Mouse (Mus musculus): ENCODE data around the gene Mpzl1.
"Not testable (repeated sequence)": the region's sequence is repeated elsewhere in the genome, so short reads cannot be mapped to it uniquely, and the experiment has no call there.

Gene Mpzl1

DNA sequence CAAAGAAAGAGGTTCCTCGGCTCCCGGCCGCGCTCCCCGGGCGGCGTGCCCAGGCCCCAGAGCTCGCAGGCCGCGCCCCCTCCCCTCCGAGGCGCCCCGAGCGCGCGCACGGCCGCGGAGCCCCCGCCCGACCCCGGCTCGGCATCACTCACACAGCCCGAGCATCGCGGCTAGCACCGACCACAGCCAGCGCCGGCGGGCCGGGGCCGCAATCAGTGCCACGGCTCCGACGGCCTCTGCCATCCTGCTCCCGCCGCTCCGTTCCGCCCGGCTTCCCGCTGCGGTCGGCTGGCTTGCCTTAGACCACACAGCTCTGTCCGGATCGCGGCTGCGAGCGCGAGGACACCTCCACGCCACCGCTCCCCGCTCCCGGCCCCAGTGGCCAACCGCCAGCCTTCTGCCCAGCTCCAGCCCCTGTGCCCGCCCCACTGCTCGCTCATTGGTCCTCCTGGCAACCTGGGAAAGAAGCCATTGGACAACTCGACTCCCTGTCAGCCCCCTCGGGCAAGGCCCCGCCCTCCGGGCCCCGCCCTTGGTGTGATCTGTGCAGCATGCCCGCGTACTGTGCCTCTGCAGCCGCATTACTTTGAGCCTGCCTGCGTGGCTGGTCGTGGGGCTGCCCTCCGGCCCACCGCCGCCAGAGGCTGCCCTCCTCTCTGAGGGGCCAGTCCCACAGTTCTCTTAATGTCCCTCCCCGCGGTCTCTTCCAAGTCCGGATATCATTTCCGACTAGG, at the start of gene Mpzl1:
Gene Mpzl1 (minus strand): TSS at position 388 of the 734 bp plus-strand sequence.
- DNase-seq (ENCODE audit: low spot score in 2 of 2), result peak; percentile 90 to 91

- no peak for DNase-seq (ENCODE audit: low spot score in 2 of 2)
Observed at GRCm38 (mm10) chr1:165682056-165682853, 47.9 kb upstream of the Mpzl1 start.

DNA sequence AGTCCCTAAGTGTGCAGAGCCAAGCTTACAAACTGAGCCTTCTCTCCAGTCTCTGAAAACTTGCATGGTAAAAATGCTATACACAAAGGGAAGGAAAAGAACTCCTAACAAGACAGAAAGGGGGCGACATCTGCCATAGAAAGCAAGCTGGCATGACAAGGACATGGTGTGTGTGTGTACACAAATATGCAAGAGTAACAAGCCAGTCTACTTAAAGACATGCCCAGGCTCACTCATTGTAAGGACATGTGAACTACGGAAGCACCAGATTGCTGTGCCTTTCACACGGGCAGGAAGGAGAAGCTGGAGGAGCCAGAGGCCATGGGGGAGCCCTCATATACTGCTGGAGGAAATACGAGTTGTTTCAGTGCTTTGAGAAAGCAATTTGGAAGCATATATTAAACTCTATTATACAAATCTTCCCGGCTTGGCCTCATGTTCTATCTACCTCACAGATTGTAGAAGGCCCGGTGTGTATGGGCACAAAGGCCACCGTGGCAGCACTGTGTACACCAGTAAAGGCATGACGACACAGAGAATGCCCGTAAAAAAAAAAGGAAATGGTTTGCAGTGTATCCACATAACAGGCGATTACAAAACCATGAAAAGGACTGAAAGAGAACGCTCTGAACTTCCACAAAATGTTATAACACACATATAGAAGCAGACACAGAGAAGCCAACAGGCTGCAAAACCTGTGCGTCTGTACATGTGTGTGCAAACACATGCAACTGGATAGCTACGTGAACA, 46.9 kb upstream of the Mpzl1 start:
- DNase-seq (ENCODE audit: low spot score in 2 of 2), result no peak

- not testable (repeated sequence) for DNase-seq (ENCODE audit: low spot score in 2 of 2)
Observed at GRCm38 (mm10) chr1:165680086-165680485, 45.7 kb upstream of the Mpzl1 start.

DNA sequence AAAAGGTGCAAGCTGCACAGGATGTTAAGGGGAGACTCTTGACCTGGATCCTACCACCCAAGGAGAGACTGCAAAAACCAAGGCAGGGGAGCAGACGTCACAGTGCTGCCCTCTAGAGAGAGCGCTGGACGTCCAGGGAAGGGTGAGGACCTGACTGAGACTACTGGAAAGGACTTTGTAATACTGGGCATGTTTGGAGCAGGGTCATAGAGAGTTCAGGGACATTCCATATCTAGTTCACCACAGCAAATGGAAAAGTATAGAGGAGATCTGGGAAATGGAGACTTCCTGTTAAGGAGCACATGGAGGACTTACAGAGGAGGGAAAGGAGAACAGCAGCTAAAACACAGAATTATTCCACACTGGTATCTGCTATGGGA, 45.3 kb upstream of the Mpzl1 start:
- no peak for DNase-seq (ENCODE audit: low spot score in 2 of 2)

- DNase-seq (ENCODE audit: low spot score in 2 of 2), result no peak
Observed at GRCm38 (mm10) chr1:165678861-165679617, 44.7 kb upstream of the Mpzl1 start.

GRCm38 (mm10) chr1:165677558-165677957, 43.2 kb upstream of the Mpzl1 start:
- DNase-seq (ENCODE audit: low spot score in 2 of 2), result no peak

- no peak for DNase-seq (ENCODE audit: low spot score in 2 of 2)
Observed at GRCm38 (mm10) chr1:165676993-165677392, 42.7 kb upstream of the Mpzl1 start.

- DNase-seq (ENCODE audit: low spot score in 2 of 2), result no peak
Observed at GRCm38 (mm10) chr1:165675167-165675566, 40.8 kb upstream of the Mpzl1 start.

DNA sequence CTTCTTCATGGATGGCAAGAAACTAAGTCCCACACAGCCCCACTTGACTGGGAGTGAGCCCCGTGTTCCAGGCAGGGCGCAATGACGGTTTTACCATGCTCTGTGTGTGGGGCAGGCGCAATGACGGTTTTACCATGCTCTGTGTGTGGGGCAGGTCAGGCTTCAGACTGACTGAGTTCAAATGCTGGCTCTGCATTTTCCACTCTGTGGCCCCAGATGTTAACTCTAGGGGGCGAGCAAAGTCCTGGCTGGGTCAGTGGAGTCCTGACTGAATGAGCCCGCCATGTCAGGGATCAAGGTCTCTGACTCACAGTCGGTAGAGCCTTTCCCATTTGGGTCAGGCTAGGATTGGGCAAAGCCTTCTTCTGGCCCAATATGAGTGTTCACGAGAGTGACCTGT, 38.0 kb upstream of the Mpzl1 start:
- no peak for DNase-seq (ENCODE audit: low spot score in 2 of 2)

DNA sequence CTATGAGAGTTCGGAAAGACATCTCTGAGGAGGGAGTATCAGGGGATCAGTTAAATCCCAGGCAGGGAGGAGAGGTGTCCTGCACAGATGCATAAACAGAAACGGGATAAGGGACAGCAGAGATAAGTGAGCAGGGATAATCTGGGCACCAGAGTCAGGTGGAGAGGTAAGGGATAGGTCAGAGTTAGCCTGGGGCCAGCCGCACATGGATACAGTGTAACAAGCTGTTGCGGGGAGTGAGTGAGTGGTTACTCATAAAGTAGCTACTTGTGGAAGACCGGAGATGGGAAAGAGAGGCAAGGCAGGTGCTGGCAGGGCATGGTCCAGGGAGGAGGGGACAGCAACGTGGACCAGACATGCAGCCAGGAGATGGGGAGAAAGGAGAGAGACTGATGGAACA, 35.7 kb upstream of the Mpzl1 start:
- DNase-seq (ENCODE audit: low spot score in 2 of 2), result no peak

- DNase-seq (ENCODE audit: low spot score in 2 of 2), result no peak
Observed at GRCm38 (mm10) chr1:165668904-165669303, 34.6 kb upstream of the Mpzl1 start.

DNA sequence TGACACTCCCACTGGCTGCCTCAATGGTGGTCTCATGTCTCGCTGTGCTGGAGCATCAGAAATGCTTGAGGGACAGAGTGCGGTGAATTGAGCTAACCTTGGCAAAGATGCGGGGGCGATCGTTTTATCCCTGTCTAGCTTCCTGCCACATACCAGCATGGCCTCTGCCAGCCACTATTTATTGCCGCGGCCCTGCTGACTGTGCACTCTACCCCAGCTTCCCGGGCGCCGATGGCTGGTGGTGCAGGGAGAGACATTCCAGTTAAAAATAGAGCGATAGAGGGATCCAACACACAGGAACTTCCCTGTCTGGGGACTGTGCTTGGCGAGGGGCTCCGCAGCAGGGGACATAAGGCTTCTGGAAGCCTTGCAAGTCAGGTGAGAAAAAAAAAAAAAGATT, 33.0 kb upstream of the Mpzl1 start:
- no peak for DNase-seq (ENCODE audit: low spot score in 2 of 2)

GRCm38 (mm10) chr1:165666944-165667343, 32.6 kb upstream of the Mpzl1 start:
- DNase-seq (ENCODE audit: low spot score in 2 of 2), result no peak

GRCm38 (mm10) chr1:165665758-165666157, 31.4 kb upstream of the Mpzl1 start:
- DNase-seq (ENCODE audit: low spot score in 2 of 2), result no peak

GRCm38 (mm10) chr1:165663277-165663676, 28.9 kb upstream of the Mpzl1 start:
- DNase-seq (ENCODE audit: low spot score in 2 of 2), result no peak

DNA sequence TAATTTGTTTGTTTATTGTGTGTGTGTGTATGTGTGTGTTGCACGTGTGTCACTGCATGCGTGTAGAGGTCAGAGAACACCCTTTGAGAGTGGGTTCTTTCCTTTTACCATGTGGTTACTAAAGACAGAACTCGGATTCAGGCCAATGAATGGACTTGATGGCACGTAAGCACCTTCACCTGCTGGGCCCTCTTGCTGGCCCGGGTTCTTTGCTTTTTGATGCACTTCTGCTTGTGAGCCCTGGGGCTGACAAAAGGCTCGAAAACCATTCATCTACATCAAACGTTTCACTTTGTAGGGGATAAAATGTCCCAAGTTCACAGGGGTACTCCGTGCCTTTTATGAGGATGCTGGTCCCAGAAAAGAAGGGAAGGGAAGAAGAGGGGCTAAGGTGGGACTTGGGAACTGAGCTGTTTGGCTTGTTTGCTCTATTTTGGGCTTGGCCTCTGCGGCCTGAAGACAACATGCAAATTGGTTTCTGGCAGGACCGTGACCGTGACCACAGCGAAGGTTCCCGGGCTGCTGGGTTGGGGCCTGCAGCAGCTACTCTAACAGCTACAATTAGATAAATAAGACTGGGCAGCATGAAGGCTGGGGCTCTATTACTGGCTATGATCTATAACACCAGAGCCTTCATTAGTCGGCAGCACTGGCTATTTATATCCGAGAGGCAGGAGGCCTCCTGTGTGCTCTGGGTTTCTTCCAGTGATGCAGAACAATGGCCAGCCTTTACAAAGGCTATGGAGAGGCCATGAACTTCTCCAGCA, 28.3 kb upstream of the Mpzl1 start:
- no peak for DNase-seq (ENCODE audit: low spot score in 2 of 2)

DNA sequence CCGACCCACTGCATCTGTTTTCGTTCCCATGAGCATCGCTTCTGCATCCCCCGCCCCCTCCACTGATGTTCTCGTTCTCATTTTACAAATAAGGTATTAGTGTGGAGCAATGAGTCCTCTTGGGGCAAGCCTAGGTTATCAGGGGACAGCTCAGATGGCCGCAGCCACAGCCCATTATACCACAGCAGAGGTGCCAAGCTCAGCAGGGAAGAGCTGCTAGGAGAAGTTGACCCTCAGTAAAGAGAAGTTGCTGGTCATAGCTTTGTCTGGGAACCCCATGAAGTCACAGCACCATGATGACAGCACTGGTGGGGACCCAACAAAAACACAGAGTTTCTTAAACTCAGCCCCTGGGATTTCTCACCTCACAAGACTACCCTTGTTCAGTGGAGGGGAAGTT, 27.4 kb upstream of the Mpzl1 start:
- no peak for DNase-seq (ENCODE audit: low spot score in 2 of 2)

DNA sequence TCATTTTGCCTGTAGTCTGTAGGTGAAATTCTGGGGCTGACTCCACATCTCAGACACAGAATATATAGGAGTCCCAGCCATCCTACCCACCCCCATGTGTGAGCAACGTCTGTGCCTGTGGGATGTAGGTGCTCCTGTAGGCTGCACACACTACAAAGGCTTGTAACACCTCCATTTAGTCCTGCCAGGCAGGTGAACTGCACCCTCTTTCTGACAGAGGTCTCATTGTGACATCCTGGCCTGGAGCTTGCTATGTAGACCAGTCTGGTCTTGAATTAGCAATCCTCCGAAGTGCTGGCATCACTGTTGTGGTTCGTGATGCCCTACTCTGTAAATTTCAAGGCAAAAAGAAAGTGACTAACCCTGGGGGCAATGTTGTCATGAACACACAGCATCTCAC, 26.9 kb upstream of the Mpzl1 start:
- no peak for DNase-seq (ENCODE audit: low spot score in 2 of 2)

- DNase-seq (ENCODE audit: low spot score in 2 of 2), result peak; percentile 22 to 63
Observed at GRCm38 (mm10) chr1:165660774-165661173, 26.4 kb upstream of the Mpzl1 start.

- peak; percentile 25 to 68 for DNase-seq (ENCODE audit: low spot score in 2 of 2)
Observed at GRCm38 (mm10) chr1:165658602-165659001, 24.3 kb upstream of the Mpzl1 start.
